Mouse (Mus musculus): ENCODE measurements at regions not wholly inside any gene's neighbourhood (a gene's known extent, or its start where the extent isn't known, plus 50 kb on each side); places are given as distances from the start of the nearest gene placed in this dataset.

DNA sequence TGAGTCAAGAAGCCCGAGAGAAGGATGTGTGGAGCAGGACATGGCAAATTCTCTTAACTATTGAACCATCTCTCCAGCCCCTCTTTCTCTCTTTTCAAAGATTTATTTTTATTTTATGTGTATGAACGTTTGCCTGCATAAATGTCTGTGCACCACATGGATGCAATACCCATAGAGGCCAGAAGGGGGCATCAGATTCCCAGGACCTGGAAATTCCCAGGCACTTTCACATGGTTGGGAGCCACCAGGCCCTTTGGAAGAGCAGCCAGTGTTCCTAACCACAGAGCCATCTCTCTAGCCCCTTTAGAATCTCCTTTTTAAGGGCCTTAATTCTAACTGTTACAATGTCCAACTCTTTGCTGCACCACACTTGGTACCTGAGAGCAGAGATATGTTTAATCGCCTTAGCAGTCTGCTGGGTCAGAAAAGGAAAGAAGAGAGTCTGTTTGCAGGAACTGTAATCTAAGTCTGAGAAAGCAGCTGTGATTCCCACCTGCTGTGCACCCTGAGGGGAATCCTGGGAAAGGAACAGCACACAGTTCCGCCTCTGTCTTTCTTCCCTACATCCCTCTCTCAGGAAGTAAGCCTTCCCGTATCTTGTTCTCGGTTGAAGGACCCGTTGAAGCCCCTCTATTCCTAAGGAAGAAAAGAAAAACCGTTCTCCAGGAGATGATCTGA lies 186.8 kb downstream of the Katnal1 start:
- no peaks in the 10 kb centered on the region for H3K27me3 ChIP-seq
- H3K4me1 ChIP-seq (replicated peaks) = peaks cover 18% of the 10 kb centered on the region; the same call in 1 of the 2 replicates
- H3K9ac ChIP-seq = no peak overlapping the region
- no peak overlapping the region for H3K4me2 ChIP-seq
- no peaks in the 10 kb centered on the region for H3K36me3 ChIP-seq
- DNase-seq (no peak), ATAC-seq (ENCODE audit: low read depth) (no peak)
- 79% methylated on average over 8 of the region's 8 CpGs for WGBS (ENCODE audit: insufficient replicate concordance)
- no peak overlapping the region for H3K27ac ChIP-seq
- H3K9me3 ChIP-seq (replicated peaks) = no peaks in the 10 kb centered on the region
- no peak overlapping the region for H3K4me3 ChIP-seq (replicated peaks)

DNA sequence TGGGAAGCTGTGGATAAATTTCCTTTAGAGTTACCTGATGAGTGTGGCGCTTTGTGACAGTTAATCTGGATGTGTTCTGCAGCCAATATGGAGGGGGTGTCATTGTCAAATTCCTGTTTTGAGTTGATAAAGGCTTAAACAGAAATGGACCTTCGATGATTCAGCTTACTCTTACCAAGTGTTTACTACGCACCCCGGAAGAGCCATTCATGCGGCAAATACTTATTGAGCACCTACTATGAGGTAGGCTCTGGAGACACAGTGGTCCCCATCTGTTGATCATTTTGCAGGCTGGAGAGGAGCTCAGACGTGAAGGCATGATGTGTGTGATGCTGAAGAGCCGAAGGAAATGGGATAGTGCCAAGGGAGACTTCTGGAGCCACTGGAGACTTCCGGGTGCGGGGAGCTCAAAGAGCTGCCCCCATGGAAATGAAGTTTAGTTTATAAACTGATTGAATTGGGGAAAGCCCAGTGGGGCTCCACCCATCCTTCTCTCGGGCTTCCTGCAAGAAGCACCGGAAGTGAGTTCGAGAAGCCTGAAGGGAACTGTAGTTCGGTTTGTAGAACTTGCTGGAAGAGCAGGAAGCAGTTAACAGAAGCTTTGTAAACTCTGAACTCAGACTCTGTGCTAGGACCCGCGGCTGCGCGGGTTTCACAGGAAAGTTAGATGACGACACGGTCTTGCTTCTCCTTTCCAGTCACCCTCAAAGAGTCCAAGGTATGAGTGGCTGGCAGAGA lies 187.7 kb downstream of the Katnal1 start:
- H3K4me2 ChIP-seq = no peak overlapping the region
- peaks cover 18% of the 10 kb centered on the region; the same call in 1 of the 2 replicates for H3K4me1 ChIP-seq (replicated peaks)
- no peak overlapping the region for H3K4me3 ChIP-seq (replicated peaks)
- peak overlapping the region; percentile 44 for H3K27ac ChIP-seq
- WGBS (ENCODE audit: insufficient replicate concordance) = 72% methylated on average over 19 of the region's 19 CpGs
- H3K36me3 ChIP-seq = no peaks in the 10 kb centered on the region
- no peaks in the 10 kb centered on the region for H3K9me3 ChIP-seq (replicated peaks)
- ATAC-seq (ENCODE audit: low read depth) (no peak), DNase-seq (no peak)
- no peak overlapping the region for H3K9ac ChIP-seq
- H3K27me3 ChIP-seq = no peaks in the 10 kb centered on the region

DNA sequence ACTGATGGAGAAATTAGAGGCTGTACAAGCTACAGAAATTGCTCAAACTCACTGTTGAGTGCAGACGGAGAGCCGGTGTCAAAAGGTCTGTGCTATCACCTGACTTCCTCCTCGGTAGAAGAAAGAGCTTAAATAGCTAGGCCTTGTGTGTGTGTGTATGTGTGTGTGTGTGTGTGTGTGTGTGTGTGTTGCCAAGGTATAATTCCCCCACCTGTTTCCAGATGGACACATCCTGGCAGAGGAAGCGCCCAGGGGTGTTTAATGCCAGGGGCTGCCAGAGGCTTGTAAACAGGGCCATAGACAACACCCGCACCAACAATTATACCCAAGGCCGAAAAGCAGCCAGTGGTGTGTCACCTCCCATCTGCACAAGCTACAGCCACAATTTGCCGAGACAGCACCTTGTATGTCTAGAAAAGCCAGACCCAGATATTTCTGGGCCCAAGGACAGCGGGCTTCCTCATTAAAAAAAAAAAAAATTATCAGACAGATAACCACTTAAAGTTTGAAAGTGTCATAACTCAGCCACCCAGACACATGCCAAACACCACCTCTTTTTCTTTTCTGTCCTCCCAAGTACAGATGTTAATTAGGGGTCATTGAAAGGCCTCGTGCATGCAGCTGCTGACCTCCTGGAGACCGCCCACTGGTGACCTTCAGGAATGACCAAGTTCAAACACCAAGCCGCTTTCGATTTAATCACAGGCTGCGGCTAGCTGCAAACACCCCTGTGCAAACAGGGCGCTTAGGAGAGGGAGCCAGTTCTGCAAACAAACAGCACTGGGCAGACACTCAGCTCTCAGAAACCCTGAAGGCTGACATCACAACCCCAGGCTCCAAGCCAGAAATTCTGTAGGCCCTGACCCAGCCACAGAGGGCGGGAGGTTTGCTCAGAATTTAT lies 188.0 kb upstream of the Ubl3 start:
- Histone ChIP-seq H3K36me3 (no peaks in the 10 kb centered on the region), H3K27ac (peak overlapping the region; percentile 50; the same call in 1 of the 2 replicates), H3K4me3 (replicated peaks) (no peak overlapping the region), H3K27me3 (no peaks in the 10 kb centered on the region), H3K9ac (no peak overlapping the region), H3K4me2 (no peak overlapping the region), H3K9me3 (replicated peaks) (no peaks in the 10 kb centered on the region; the same call in 1 of the 2 replicates), H3K4me1 (replicated peaks) (peaks cover 18% of the 10 kb centered on the region)
- no peak for DNase-seq
- peak; percentile 78 for ATAC-seq (ENCODE audit: low read depth)
- 66% methylated on average over 15 of the region's 15 CpGs for WGBS (ENCODE audit: insufficient replicate concordance)

DNA sequence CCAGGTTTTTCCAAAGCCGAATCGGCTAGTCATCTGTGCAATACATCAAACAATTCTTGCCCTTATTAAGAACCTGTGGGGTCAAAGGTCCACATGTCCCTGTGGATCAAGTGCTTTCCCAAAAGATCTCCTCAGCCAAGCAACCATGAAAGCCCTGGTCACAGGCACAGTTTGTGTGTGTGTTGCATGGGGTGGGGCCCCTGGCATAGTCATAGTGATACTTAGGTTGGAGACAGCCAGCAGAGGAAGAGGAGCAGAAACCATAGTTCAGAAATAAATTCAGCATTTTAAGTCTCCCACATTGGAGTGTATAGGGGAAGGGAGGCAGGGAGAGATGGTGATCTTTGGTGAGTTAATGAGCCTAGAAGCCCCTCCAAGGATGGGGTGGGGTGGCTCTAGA lies 187.1 kb upstream of the Ubl3 start:
- no peak overlapping the region for H3K9ac ChIP-seq
- peaks cover 18% of the 10 kb centered on the region for H3K4me1 ChIP-seq (replicated peaks)
- H3K27me3 ChIP-seq = no peaks in the 10 kb centered on the region
- 70% methylated on average over 2 of the region's 2 CpGs for WGBS (ENCODE audit: insufficient replicate concordance)
- no peak overlapping the region for H3K4me2 ChIP-seq
- H3K36me3 ChIP-seq = no peaks in the 10 kb centered on the region
- ATAC-seq (ENCODE audit: low read depth) = no peak
- H3K27ac ChIP-seq = no peak overlapping the region
- no peak overlapping the region for H3K4me3 ChIP-seq (replicated peaks)
- no peaks in the 10 kb centered on the region; the same call in 1 of the 2 replicates for H3K9me3 ChIP-seq (replicated peaks)
- DNase-seq = no peak

DNA sequence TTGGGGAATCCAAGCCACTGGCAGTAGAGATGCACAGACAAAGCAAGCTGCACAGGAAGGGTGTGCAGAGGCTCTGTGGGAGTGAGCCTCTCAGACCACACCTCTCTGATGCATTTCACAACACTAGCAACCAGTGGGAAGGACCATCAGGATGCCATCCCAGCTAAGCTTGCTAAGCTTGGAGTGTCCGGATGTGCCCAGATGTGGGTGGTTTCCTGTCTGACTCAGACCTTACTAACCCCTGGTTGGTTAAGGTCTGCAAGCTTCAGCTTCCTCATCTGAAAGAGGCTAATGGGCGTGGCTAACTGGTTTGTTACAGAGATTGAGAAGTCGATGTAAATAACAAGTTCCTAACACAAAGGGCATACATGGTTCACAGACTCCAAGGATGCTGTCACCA lies 186.6 kb upstream of the Ubl3 start:
- peaks cover 18% of the 10 kb centered on the region for H3K4me1 ChIP-seq (replicated peaks)
- H3K9me3 ChIP-seq (replicated peaks) = no peaks in the 10 kb centered on the region; the same call in 1 of the 2 replicates
- no peak overlapping the region for H3K9ac ChIP-seq
- no peak overlapping the region for H3K27ac ChIP-seq
- 11% methylated on average over 3 of the region's 3 CpGs for WGBS (ENCODE audit: insufficient replicate concordance)
- no peaks in the 10 kb centered on the region for H3K27me3 ChIP-seq
- no peaks in the 10 kb centered on the region for H3K36me3 ChIP-seq
- ATAC-seq (ENCODE audit: low read depth) = peak; percentile 47
- no peak overlapping the region for H3K4me2 ChIP-seq
- H3K4me3 ChIP-seq (replicated peaks) = no peak overlapping the region
- no peak for DNase-seq

DNA sequence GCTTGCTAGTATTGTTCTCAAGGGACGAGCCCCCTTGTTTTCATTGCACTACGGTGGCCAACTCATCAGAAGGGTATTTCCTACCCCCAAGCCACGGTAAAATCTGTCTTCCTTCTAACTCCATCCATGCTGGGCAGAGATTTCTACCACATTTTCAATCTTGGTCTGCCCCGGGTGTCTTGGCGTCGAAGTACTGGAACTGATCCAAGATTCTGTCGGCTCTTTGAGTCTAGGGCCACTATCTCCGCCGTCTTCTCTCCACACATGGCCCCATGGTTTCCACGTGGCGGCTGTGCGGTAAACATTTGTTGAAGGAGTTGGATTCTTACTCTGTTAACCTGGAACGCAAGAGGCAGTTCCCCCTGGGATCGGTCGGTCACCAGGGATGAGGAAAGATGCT lies 177.0 kb upstream of the Ubl3 start:
- 75% methylated on average over 15 of the region's 15 CpGs for WGBS (ENCODE audit: insufficient replicate concordance)
- Histone ChIP-seq H3K9me3 (replicated peaks) (no peaks in the 10 kb centered on the region), H3K4me2 (no peak overlapping the region), H3K27ac (no peak overlapping the region), H3K36me3 (no peaks in the 10 kb centered on the region), H3K4me1 (replicated peaks) (peaks cover 3% of the 10 kb centered on the region; the same call in 1 of the 2 replicates), H3K27me3 (no peaks in the 10 kb centered on the region), H3K9ac (no peak overlapping the region), H3K4me3 (replicated peaks) (no peak overlapping the region)
- DNase-seq (no peak), ATAC-seq (ENCODE audit: low read depth) (no peak)

DNA sequence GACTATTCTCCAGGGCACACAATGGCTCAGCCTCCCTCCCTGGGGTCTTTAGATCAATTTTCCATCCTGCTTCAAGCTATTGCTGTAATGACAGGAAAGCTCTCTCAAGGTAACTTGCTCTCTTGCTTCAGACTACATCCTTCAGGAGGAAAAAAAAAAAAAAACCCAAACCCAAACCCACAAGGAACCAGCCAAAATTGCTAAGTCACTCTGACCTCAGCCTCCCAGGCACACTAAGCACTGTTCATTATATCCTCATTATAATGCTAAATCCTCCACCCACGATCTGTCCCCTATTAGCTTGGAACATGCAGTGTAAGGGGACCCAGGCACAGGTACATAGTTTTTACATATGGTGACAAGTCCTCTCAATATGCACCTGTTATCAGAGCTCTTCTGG lies 175.9 kb upstream of the Ubl3 start:
- Histone ChIP-seq H3K4me2 (no peak overlapping the region), H3K9ac (no peak overlapping the region), H3K27me3 (no peaks in the 10 kb centered on the region), H3K4me1 (replicated peaks) (peaks cover 14% of the 10 kb centered on the region), H3K36me3 (no peaks in the 10 kb centered on the region), H3K4me3 (replicated peaks) (no peak overlapping the region), H3K27ac (no peak overlapping the region), H3K9me3 (replicated peaks) (no peaks in the 10 kb centered on the region)
- WGBS (ENCODE audit: insufficient replicate concordance) = 35% methylated on average over 1 of the region's 1 CpGs
- DNase-seq = no peak
- ATAC-seq (ENCODE audit: low read depth) = no peak

DNA sequence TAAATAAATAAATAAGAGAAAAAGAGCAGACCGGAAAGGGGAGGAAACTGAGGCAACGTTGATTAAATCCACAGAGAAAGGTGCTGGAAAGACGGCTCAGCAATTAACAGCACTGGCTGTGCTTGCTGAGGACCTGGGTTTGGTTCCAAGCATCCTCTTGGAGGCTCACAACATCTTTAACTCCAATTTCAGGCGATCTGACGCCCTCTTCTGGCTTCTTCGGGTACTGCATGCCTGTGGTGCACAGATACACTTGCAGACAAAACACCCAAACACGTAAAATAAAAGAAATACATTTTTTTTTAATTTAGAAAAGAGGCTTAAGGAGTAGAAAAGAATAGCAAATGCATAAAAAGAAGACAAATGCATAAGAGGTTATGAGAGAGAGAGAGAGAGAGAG lies 173.9 kb upstream of the Ubl3 start:
- ATAC-seq (ENCODE audit: low read depth) (no peak), DNase-seq (no peak)
- Histone ChIP-seq H3K27me3 (no peaks in the 10 kb centered on the region), H3K9me3 (replicated peaks) (no peaks in the 10 kb centered on the region), H3K36me3 (no peaks in the 10 kb centered on the region), H3K9ac (no peak overlapping the region), H3K4me2 (no peak overlapping the region), H3K27ac (no peak overlapping the region), H3K4me1 (replicated peaks) (peaks cover 14% of the 10 kb centered on the region), H3K4me3 (replicated peaks) (no peak overlapping the region)
- 66% methylated on average over 7 of the region's 7 CpGs for WGBS (ENCODE audit: insufficient replicate concordance)

DNA sequence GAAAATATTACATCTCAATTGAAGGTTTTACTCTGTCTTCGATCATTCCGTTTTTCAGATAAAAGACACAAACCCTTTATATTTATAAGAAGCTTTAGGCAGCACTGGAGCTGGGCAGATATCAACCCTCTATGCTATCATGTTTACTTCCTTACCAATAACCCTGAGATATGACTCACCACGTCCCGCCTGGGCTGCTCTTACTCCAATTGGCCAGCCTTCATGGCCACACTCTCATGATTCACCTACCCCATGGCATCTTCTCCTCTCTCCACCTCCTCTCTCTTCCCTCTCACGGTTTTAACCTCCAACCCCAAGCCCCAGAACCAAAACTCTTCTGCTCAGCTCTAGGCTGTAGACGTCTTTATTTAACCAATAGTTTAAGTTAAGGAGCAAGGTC lies 171.9 kb upstream of the Ubl3 start:
- Histone ChIP-seq H3K4me2 (no peak overlapping the region), H3K27me3 (no peaks in the 10 kb centered on the region), H3K9me3 (replicated peaks) (no peaks in the 10 kb centered on the region), H3K4me1 (replicated peaks) (peaks cover 14% of the 10 kb centered on the region), H3K4me3 (replicated peaks) (no peak overlapping the region), H3K36me3 (no peaks in the 10 kb centered on the region), H3K9ac (no peak overlapping the region), H3K27ac (no peak overlapping the region; the same call in 1 of the 2 replicates)
- ATAC-seq (ENCODE audit: low read depth) (peak; percentile 69; the same call in 1 of the 2 replicates), DNase-seq (no peak)
- WGBS (ENCODE audit: insufficient replicate concordance) = 52% methylated on average over 6 of the region's 6 CpGs

DNA sequence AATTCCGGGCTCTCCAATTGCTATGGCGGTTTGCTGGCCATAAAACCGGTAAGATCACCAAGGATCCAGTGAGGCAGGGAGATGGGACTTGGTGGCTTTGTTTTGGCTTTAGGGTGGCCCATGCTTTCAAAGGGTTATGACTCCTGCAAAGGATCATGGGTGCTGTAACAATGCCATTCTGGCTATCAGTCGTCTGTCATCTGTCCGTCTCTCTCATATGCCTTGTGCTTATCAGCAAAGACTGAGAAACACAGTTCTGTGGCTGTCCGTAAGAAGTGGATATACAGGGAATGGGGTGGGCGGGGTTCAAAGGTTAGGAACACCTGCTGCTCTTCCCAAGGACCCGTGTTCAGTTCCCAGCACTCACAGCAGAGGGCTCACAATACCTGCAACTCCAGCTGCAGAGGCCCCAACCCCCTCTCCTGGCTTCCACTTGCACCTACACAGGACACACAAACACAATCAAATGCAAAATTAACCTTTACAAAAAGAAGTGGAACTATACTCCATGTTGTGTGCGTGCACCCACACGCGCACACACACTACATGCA lies 171.2 kb upstream of the Ubl3 start:
- DNase-seq (peak; percentile 22), ATAC-seq (ENCODE audit: low read depth) (peak; percentile 78)
- no peak overlapping the region for H3K9ac ChIP-seq
- no peak overlapping the region for H3K4me3 ChIP-seq (replicated peaks)
- H3K4me2 ChIP-seq = no peak overlapping the region
- no peaks in the 10 kb centered on the region for H3K36me3 ChIP-seq
- no peak overlapping the region for H3K27ac ChIP-seq
- peaks cover 14% of the 10 kb centered on the region for H3K4me1 ChIP-seq (replicated peaks)
- peaks cover 2% of the 10 kb centered on the region for H3K9me3 ChIP-seq (replicated peaks)
- H3K27me3 ChIP-seq = no peaks in the 10 kb centered on the region
- 61% methylated on average over 11 of the region's 11 CpGs for WGBS (ENCODE audit: insufficient replicate concordance)

DNA sequence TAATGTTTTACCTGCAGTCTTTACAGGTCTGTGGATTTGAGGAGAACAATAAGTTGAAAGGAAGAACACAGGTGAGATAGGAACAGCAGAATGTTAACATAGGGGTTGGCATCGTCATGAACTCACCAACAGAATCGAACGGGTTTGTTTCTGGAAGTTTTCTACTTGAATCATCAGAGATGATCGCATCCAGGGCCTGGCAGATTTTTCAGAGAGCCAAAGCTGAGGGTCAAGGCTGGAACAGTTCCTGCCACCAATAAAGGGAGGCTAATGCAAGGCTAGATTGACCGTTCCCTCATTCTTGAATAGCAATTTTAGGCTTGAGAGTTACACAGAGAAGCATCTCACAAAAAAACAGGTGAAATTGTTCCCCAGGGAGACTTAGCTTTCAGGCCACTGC lies 168.0 kb upstream of the Ubl3 start:
- Histone ChIP-seq H3K36me3 (no peaks in the 10 kb centered on the region), H3K27me3 (no peaks in the 10 kb centered on the region), H3K27ac (no peak overlapping the region), H3K4me1 (replicated peaks) (peaks cover 30% of the 10 kb centered on the region), H3K4me3 (replicated peaks) (no peak overlapping the region), H3K9me3 (replicated peaks) (peaks cover 11% of the 10 kb centered on the region), H3K4me2 (no peak overlapping the region), H3K9ac (no peak overlapping the region)
- no peak for DNase-seq
- ATAC-seq (ENCODE audit: low read depth) = no peak
- 78% methylated on average over 5 of the region's 5 CpGs for WGBS (ENCODE audit: insufficient replicate concordance)
